Mouse (Mus musculus): Measurements from ENCODE around the gene Tex261. TPM values are rescaled to one million over a fixed set of nuclear protein-coding genes. Genes with fewer than 3 reads are reported as not detected.
"Not testable (repeated sequence)": the region's sequence is repeated elsewhere in the genome, so short reads cannot be mapped to it uniquely, and the experiment has no call there.

The Tex261 gene
- total and polyA plus RNA-seq, 2 experiments, result 30.0 to 98.1 TPM

- H3K36me3 ChIP-seq (ENCODE audit: control insufficient read depth, insufficient read depth, low read length), result peaks cover 15% of the 10 kb centered on the region
- H3K27ac ChIP-seq (replicated peaks; ENCODE audit: insufficient read depth, low read depth, low read length), result no peak overlapping the region
- no peak overlapping the region for H3K9ac ChIP-seq (ENCODE audit: low read depth, low read length)
- DNase-seq (ENCODE audit: extremely low read depth, low read depth, low spot score), result no peak
- TF ChIP-seq POLR2A (IDR thresholded peaks at IDR 0.05; ENCODE audit: extremely low read depth, insufficient read depth, low read length), result no peak
- no peak overlapping the region for H3K4me3 ChIP-seq (ENCODE audit: insufficient read depth, low read depth, low read length)
- no peaks in the 10 kb centered on the region for H3K79me2 ChIP-seq (ENCODE audit: control insufficient read depth, insufficient read depth, low read length)
- 84% methylated on average over 3 of the region's 3 CpGs for WGBS
- H3K4me1 ChIP-seq (ENCODE audit: control insufficient read depth, insufficient read depth, low read length), result no peaks in the 10 kb centered on the region
- no peaks in the 10 kb centered on the region for H3K27me3 ChIP-seq (ENCODE audit: control insufficient read depth, insufficient read depth, low read length)
Observed at GRCm38 (mm10) chr6:83802846-83803245, 27.2 kb upstream of the Tex261 start.

GRCm38 (mm10) chr6:83802033-83802432, 26.4 kb upstream of the Tex261 start:
- Histone ChIP-seq H3K9ac (ENCODE audit: low read depth, low read length) (no peak overlapping the region), H3K36me3 (ENCODE audit: control insufficient read depth, insufficient read depth, low read length) (peaks cover 15% of the 10 kb centered on the region), H3K4me1 (ENCODE audit: control insufficient read depth, insufficient read depth, low read length) (no peaks in the 10 kb centered on the region), H3K27me3 (ENCODE audit: control insufficient read depth, insufficient read depth, low read length) (no peaks in the 10 kb centered on the region), H3K4me3 (ENCODE audit: insufficient read depth, low read depth, low read length) (no peak overlapping the region), H3K79me2 (ENCODE audit: control insufficient read depth, insufficient read depth, low read length) (no peaks in the 10 kb centered on the region), H3K27ac (replicated peaks; ENCODE audit: insufficient read depth, low read depth, low read length) (no peak overlapping the region)
- WGBS, result 98% methylated on average over 5 of the region's 5 CpGs
- no peak for DNase-seq (ENCODE audit: extremely low read depth, low read depth, low spot score)
- no peak for TF ChIP-seq POLR2A (IDR thresholded peaks at IDR 0.05; ENCODE audit: extremely low read depth, insufficient read depth, low read length)
- TF ChIP-seq CTCF (IDR thresholded peaks at IDR 0.05; ENCODE audit: low read depth, low read length), result no peak

DNA sequence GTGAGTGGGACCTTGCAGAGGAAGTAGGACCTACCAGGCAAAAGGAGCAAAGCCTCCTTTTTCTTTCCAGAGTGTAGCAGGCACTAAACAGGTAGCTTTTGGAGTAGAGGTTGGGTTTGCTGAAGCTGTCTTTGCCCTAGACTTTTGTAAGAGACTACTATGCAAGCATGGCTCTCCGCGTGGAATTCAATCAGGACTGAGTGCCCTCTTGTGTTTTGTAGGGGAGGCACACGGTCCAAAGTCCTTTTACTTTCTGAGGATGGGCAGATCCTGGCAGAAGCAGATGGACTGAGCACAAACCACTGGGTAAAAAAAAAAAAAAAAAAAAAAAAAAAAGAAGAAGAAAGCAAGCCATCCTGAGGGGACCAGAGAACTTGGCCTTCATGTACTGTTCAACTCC, 21.1 kb upstream of the Tex261 start:
- no peaks in the 10 kb centered on the region for H3K79me2 ChIP-seq (ENCODE audit: control insufficient read depth, insufficient read depth, low read length)
- H3K9ac ChIP-seq (ENCODE audit: low read depth, low read length), result no peak overlapping the region
- H3K27me3 ChIP-seq (ENCODE audit: control insufficient read depth, insufficient read depth, low read length), result no peaks in the 10 kb centered on the region
- H3K4me3 ChIP-seq (ENCODE audit: insufficient read depth, low read depth, low read length), result no peak overlapping the region
- peaks cover 7% of the 10 kb centered on the region for H3K4me1 ChIP-seq (ENCODE audit: control insufficient read depth, insufficient read depth, low read length)
- TF ChIP-seq POLR2A (IDR thresholded peaks at IDR 0.05; ENCODE audit: extremely low read depth, insufficient read depth, low read length), result no peak
- no peak for TF ChIP-seq CTCF (IDR thresholded peaks at IDR 0.05; ENCODE audit: low read depth, low read length)
- peaks cover 4% of the 10 kb centered on the region for H3K36me3 ChIP-seq (ENCODE audit: control insufficient read depth, insufficient read depth, low read length)
- 25% methylated on average over 3 of the region's 3 CpGs for WGBS
- peak; percentile 54 for DNase-seq (ENCODE audit: extremely low read depth, low read depth, low spot score)
- H3K27ac ChIP-seq (replicated peaks; ENCODE audit: insufficient read depth, low read depth, low read length), result no peak overlapping the region

DNA sequence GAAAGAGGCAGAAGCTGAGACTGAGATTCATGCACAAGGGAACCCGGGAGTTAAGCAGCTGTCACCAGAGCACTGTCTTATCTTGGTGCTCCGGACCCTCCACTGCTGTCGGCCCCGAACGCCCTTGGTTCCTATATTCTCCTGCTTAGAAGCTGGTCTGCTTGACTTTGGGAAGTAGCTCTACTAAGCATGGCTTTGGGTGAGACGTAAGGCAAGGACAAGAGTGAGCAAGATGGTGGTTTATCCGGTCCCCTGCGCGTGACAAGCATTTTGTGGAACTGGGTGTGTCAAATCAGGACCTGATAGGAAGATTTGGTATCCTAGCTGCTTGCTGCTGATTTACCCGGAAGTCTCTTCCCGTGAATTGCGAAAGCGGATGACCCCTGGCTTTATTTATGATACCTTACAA, 19.9 kb upstream of the Tex261 start:
- peak overlapping the region; percentile 59 for H3K27ac ChIP-seq (replicated peaks; ENCODE audit: insufficient read depth, low read depth, low read length)
- peak overlapping the region; percentile 75 for H3K9ac ChIP-seq (ENCODE audit: low read depth, low read length)
- no peaks in the 10 kb centered on the region for H3K27me3 ChIP-seq (ENCODE audit: control insufficient read depth, insufficient read depth, low read length)
- H3K79me2 ChIP-seq (ENCODE audit: control insufficient read depth, insufficient read depth, low read length), result no peaks in the 10 kb centered on the region
- TF ChIP-seq POLR2A (IDR thresholded peaks at IDR 0.05; ENCODE audit: extremely low read depth, insufficient read depth, low read length) (no peak), CTCF (IDR thresholded peaks at IDR 0.05; ENCODE audit: low read depth, low read length) (no peak)
- H3K4me1 ChIP-seq (ENCODE audit: control insufficient read depth, insufficient read depth, low read length), result peaks cover 7% of the 10 kb centered on the region
- 2% methylated on average over 13 of the region's 13 CpGs for WGBS
- H3K36me3 ChIP-seq (ENCODE audit: control insufficient read depth, insufficient read depth, low read length), result peaks cover 4% of the 10 kb centered on the region
- H3K4me3 ChIP-seq (ENCODE audit: insufficient read depth, low read depth, low read length), result peak overlapping the region; percentile 74
- peak; percentile 50 for DNase-seq (ENCODE audit: extremely low read depth, low read depth, low spot score)

DNA sequence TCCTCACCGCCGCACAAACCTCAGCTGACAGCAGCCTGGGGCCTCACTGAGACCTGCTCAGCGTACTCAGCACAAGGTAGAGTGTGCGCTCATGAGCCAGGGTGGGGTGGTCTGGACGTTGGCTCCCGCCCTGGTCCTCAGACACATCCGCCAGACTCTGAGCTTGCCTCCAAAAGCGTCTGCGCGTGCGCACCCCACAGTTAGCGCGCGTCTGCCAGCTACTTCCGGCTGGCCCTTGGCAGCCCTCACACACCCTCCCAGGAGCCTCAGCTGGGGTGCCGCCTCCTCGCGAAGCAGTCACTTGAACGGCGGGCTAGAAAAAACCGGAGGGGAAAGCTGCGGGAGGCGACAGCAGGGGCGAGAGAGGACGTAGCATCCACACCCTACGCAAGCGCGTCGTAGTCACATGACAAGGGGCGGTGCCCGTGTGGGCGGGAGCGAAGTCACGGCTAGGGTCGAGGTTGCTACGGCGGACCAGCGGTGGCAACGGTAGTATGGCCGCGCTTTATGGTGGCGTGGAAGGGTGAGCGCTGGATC, 19.2 kb upstream of the Tex261 start, which contains the start of gene Nagk:
Nagk (plus strand) TSS at position 223 of the 537 bp plus-strand sequence.
- Histone ChIP-seq H3K9ac (ENCODE audit: low read depth, low read length) (peak within 1 kb of the TSS; percentile 75), H3K4me1 (ENCODE audit: control insufficient read depth, insufficient read depth, low read length) (peaks cover 7% of the 10 kb centered on the region), H3K79me2 (ENCODE audit: control insufficient read depth, insufficient read depth, low read length) (no peaks in the 10 kb centered on the region), H3K27ac (replicated peaks; ENCODE audit: insufficient read depth, low read depth, low read length) (peak within 1 kb of the TSS; percentile 59), H3K36me3 (ENCODE audit: control insufficient read depth, insufficient read depth, low read length) (no peaks in the 10 kb centered on the region; the same call in 1 of the 2 replicates), H3K4me3 (ENCODE audit: insufficient read depth, low read depth, low read length) (peak within 1 kb of the TSS; percentile 74), H3K27me3 (ENCODE audit: control insufficient read depth, insufficient read depth, low read length) (no peaks in the 10 kb centered on the region)
- WGBS, result under 1% methylated on average over 43 of the region's 43 CpGs
- peak; percentile 77 for DNase-seq (ENCODE audit: extremely low read depth, low read depth, low spot score)
- TF ChIP-seq CTCF (IDR thresholded peaks at IDR 0.05; ENCODE audit: low read depth, low read length) (no peak), POLR2A (IDR thresholded peaks at IDR 0.05; ENCODE audit: extremely low read depth, insufficient read depth, low read length) (peak; percentile 73; the same call in 1 of the 2 replicates)

- H3K79me2 ChIP-seq (ENCODE audit: control insufficient read depth, insufficient read depth, low read length), result no peaks in the 10 kb centered on the region
- H3K36me3 ChIP-seq (ENCODE audit: control insufficient read depth, insufficient read depth, low read length), result no peaks in the 10 kb centered on the region
- peaks cover 7% of the 10 kb centered on the region for H3K4me1 ChIP-seq (ENCODE audit: control insufficient read depth, insufficient read depth, low read length)
- H3K9ac ChIP-seq (ENCODE audit: low read depth, low read length), result no peak overlapping the region
- TF ChIP-seq CTCF (IDR thresholded peaks at IDR 0.05; ENCODE audit: low read depth, low read length) (no peak), POLR2A (IDR thresholded peaks at IDR 0.05; ENCODE audit: extremely low read depth, insufficient read depth, low read length) (no peak)
- H3K27me3 ChIP-seq (ENCODE audit: control insufficient read depth, insufficient read depth, low read length), result no peaks in the 10 kb centered on the region
- no peak for DNase-seq (ENCODE audit: extremely low read depth, low read depth, low spot score)
- WGBS, result 67% methylated on average over 4 of the region's 4 CpGs
- no peak overlapping the region for H3K4me3 ChIP-seq (ENCODE audit: insufficient read depth, low read depth, low read length)
- H3K27ac ChIP-seq (replicated peaks; ENCODE audit: insufficient read depth, low read depth, low read length), result no peak overlapping the region
Observed at GRCm38 (mm10) chr6:83791251-83791890, 15.8 kb upstream of the Tex261 start.

GRCm38 (mm10) chr6:83790533-83790932, 14.9 kb upstream of the Tex261 start:
- not testable (repeated sequence) for H3K36me3 ChIP-seq (ENCODE audit: control insufficient read depth, insufficient read depth, low read length); H3K27ac ChIP-seq (replicated peaks; ENCODE audit: insufficient read depth, low read depth, low read length); H3K9ac ChIP-seq (ENCODE audit: low read depth, low read length); H3K4me1 ChIP-seq (ENCODE audit: control insufficient read depth, insufficient read depth, low read length); H3K27me3 ChIP-seq (ENCODE audit: control insufficient read depth, insufficient read depth, low read length); H3K4me3 ChIP-seq (ENCODE audit: insufficient read depth, low read depth, low read length); H3K79me2 ChIP-seq (ENCODE audit: control insufficient read depth, insufficient read depth, low read length); DNase-seq (ENCODE audit: extremely low read depth, low read depth, low spot score)
- WGBS, result 89% methylated on average over 5 of the region's 5 CpGs

Data from liver, adult 2 months (tissue).